Comparison of ENCODE assay signal across 14 mouse cellular contexts in the genomic region with DNA sequence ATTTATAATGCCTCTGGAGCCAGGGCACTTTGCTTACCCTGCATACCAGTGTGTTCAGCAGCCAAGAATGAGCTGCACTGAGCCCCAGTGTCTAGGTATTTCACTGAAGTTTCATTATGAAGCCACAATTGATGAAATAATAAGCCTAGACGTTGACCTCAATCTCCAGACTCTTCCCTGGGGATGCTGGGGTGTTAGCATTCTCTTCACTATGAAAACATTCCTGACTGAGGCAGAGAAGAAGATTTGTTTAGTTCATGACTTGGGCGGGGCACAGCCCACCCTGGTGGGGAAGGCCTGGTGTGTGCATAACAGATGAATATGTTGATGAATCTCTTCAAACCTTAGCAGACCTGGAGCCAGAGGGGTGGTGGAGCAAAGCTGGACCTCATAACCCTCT.
"Had no signal": no experiment of that assay in that cellular context is flagged by ENCODE, and none has a peak within 500 bp of the region (broad histone marks: within the 10 kb centered on the region; RNA-seq: fewer than 3 reads in every experiment).

No protein-coding gene starts in this region.

- ATAC-seq: liver, postnatal 0 days; midbrain, embryonic 16.5 days had no signal

- H3K4me1 ChIP-seq: limb, embryonic 15.5 days; liver, embryonic 13.5 days; megakaryocyte, embryonic 14.5 days; midbrain, embryonic 12.5 days; stomach, embryonic 15.5 days had no signal

- H3K36me3 ChIP-seq: limb, embryonic 15.5 days; liver, embryonic 13.5 days; lung, embryonic 15.5 days; midbrain, embryonic 12.5 days; stomach, embryonic 15.5 days had no signal

- DNase-seq: kidney, postnatal 25 days; liver, embryonic 13.5 days; liver, postnatal 0 days; lung, postnatal 14 days; right cerebral cortex, postnatal 4 days; thymus, adult 2 months; thymus, postnatal 36 days had no signal

- H3K27me3 ChIP-seq: limb, embryonic 15.5 days; liver, embryonic 13.5 days; lung, embryonic 15.5 days; midbrain, embryonic 12.5 days; stomach, embryonic 15.5 days had no signal

- H3K9me3 ChIP-seq: limb, embryonic 15.5 days; liver, embryonic 13.5 days; lung, embryonic 15.5 days; midbrain, embryonic 12.5 days; stomach, embryonic 15.5 days had no signal

- H3K4me3 ChIP-seq: limb, embryonic 15.5 days; liver, embryonic 13.5 days; lung, embryonic 15.5 days; megakaryocyte, embryonic 14.5 days; midbrain, embryonic 12.5 days; stomach, embryonic 15.5 days had no signal

- H3K27ac ChIP-seq: limb, embryonic 15.5 days; liver, embryonic 13.5 days; lung, embryonic 15.5 days; macrophage; midbrain, embryonic 12.5 days; stomach, embryonic 15.5 days had no signal
